Mouse (Mus musculus) embryonic facial prominence, embryonic 15.5 days (tissue): Measurements from ENCODE around the gene Adgrl3. TPM values are rescaled to one million over a fixed set of nuclear protein-coding genes. Genes with fewer than 3 reads are reported as not detected.
A peak's percentile ranks its signal among the peaks of the same experiment; 100 is the strongest.
"Not testable (repeated sequence)": the region's sequence is repeated elsewhere in the genome, so short reads cannot be mapped to it uniquely, and the experiment has no call there.

Source experiments
- ATAC-seq: fragments of 200-750 bp; cut with Nextera tagmentation; 2 replicates; pipeline ENCODE4 v1.8.0; 2017; ENCODE audit warnings: low read depth, moderate TSS enrichment; ENCODE audit not compliant: insufficient number of reproducible peaks, low FRiP score, low TSS enrichment
- H3K27ac ChIP-seq: fragments of 300-500 bp; sonication (generic); replicated peaks from 2 replicates; pipeline ENCODE4 v1.5.1; 2015; ENCODE audit warnings: mild to moderate bottlenecking, inconsistent platforms
- H3K27me3 ChIP-seq: fragments of 300-500 bp; sonication (generic); 2 replicates; pipeline ENCODE4 v1.6.1; 2015; ENCODE audit warnings: inconsistent platforms
- H3K36me3 ChIP-seq: fragments of 300-500 bp; sonication (generic); 2 replicates; pipeline ENCODE4 v1.6.1; 2015; ENCODE audit warnings: mild to moderate bottlenecking, inconsistent platforms
- H3K4me1 ChIP-seq: fragments of 300-500 bp; sonication (generic); 2 replicates; pipeline ENCODE4 v1.6.1; 2015; ENCODE audit warnings: inconsistent platforms
- H3K4me2 ChIP-seq: fragments of 300-500 bp; sonication (generic); replicated peaks from 2 replicates; pipeline ENCODE4 v1.6.1; 2015; ENCODE audit warnings: mild to moderate bottlenecking, inconsistent platforms
- H3K4me3 ChIP-seq: fragments of 300-500 bp; sonication (generic); replicated peaks from 2 replicates; pipeline ENCODE4 v1.5.1; 2015; ENCODE audit warnings: mild to moderate bottlenecking, inconsistent platforms
- H3K9ac ChIP-seq: fragments of 300-500 bp; sonication (generic); 2 replicates; pipeline ENCODE4 v1.6.1; 2015; ENCODE audit warnings: inconsistent platforms
- H3K9me3 ChIP-seq: fragments of 300-500 bp; sonication (generic); replicated peaks from 2 replicates; pipeline ENCODE4 v1.6.1; 2016; ENCODE audit warnings: inconsistent platforms
- WGBS: fragments of 180-500 bp; shearing (Covaris S2); methylation state at CpG from one replicate; pipeline ENCODE4 v1.1.7; 2015; 5-methylcytosine and 5-hydroxymethylcytosine counted together
- polyA plus RNA-seq: library from polyadenylated mRNA; unstranded; fragments of >200 nt; fragmentation: Nextera tagmentation; extraction: Ambion mirVana; gene quantifications from 2 replicates; pipeline ENCODE4 v1.2.1, GENCODE M21; 2015

The Adgrl3 gene
- polyA plus RNA-seq, 1 experiment from 2014 or later, result 26.4 TPM

- H3K4me1 ChIP-seq, result peaks cover 13% of the 10 kb centered on the region; the same call in 1 of the 2 replicates
- H3K9me3 ChIP-seq, result no peaks in the 10 kb centered on the region
- H3K36me3 ChIP-seq, result no peaks in the 10 kb centered on the region
- no peak for ATAC-seq
- 0 out of 2 replicates have a peak overlapping the region, but pooled peaks have one; percentile 12 for H3K4me2 ChIP-seq
- no peak overlapping the region for H3K4me3 ChIP-seq
- no peak overlapping the region for H3K9ac ChIP-seq
- no peaks in the 10 kb centered on the region for H3K27me3 ChIP-seq
- 43% methylated on average over 5 of the region's 5 CpGs for WGBS
- peak overlapping the region; percentile 55 for H3K27ac ChIP-seq
Measured at GRCm38 (mm10) chr5:81518720-81519496, 499.0 kb downstream of the Adgrl3 start.

GRCm38 (mm10) chr5:81519497-81520382, 499.8 kb downstream of the Adgrl3 start:
- peaks cover 13% of the 10 kb centered on the region; the same call in 1 of the 2 replicates for H3K4me1 ChIP-seq
- H3K36me3 ChIP-seq, result no peaks in the 10 kb centered on the region
- no peaks in the 10 kb centered on the region for H3K9me3 ChIP-seq
- H3K4me3 ChIP-seq, result no peak overlapping the region
- ATAC-seq, result peak; percentile 63; the same call in 1 of the 2 replicates
- no peak overlapping the region for H3K9ac ChIP-seq
- WGBS, result 20% methylated on average over 11 of the region's 11 CpGs
- H3K4me2 ChIP-seq, result peak overlapping the region; percentile 12; the same call in 1 of the 2 replicates
- peak overlapping the region; percentile 55 for H3K27ac ChIP-seq
- no peaks in the 10 kb centered on the region for H3K27me3 ChIP-seq

- Histone ChIP-seq H3K9ac (no peak overlapping the region), H3K4me1 (peaks cover 13% of the 10 kb centered on the region; the same call in 1 of the 2 replicates), H3K36me3 (no peaks in the 10 kb centered on the region), H3K4me2 (no peak overlapping the region), H3K4me3 (no peak overlapping the region), H3K27me3 (no peaks in the 10 kb centered on the region), H3K27ac (no peak overlapping the region), H3K9me3 (no peaks in the 10 kb centered on the region)
- 89% methylated on average over 4 of the region's 4 CpGs for WGBS
- ATAC-seq, result no peak
Measured at GRCm38 (mm10) chr5:81522760-81523159, 502.8 kb downstream of the Adgrl3 start.

GRCm38 (mm10) chr5:81524532-81524961, 504.6 kb downstream of the Adgrl3 start:
- no peak overlapping the region for H3K9ac ChIP-seq
- no peak overlapping the region for H3K4me3 ChIP-seq
- H3K27ac ChIP-seq, result no peak overlapping the region
- 91% methylated on average over 12 of the region's 12 CpGs for WGBS
- H3K9me3 ChIP-seq, result no peaks in the 10 kb centered on the region
- H3K27me3 ChIP-seq, result no peaks in the 10 kb centered on the region
- 0 out of 2 replicates have a peak, but pooled peaks cover 4% of the 10 kb centered on the region for H3K4me1 ChIP-seq
- no peaks in the 10 kb centered on the region for H3K36me3 ChIP-seq
- ATAC-seq, result no peak
- no peak overlapping the region for H3K4me2 ChIP-seq

- H3K27ac ChIP-seq, result no peak overlapping the region
- H3K4me3 ChIP-seq, result no peak overlapping the region
- no peak overlapping the region for H3K9ac ChIP-seq
- H3K9me3 ChIP-seq, result no peaks in the 10 kb centered on the region
- ATAC-seq, result no peak
- H3K36me3 ChIP-seq, result no peaks in the 10 kb centered on the region
- H3K4me2 ChIP-seq, result no peak overlapping the region
- H3K4me1 ChIP-seq, result no peaks in the 10 kb centered on the region
- no peaks in the 10 kb centered on the region for H3K27me3 ChIP-seq
- WGBS, result 89% methylated on average over 2 of the region's 2 CpGs
Measured at GRCm38 (mm10) chr5:81525326-81525725, 505.4 kb downstream of the Adgrl3 start.

- no peak overlapping the region for H3K4me3 ChIP-seq
- no peaks in the 10 kb centered on the region for H3K36me3 ChIP-seq
- H3K4me1 ChIP-seq, result no peaks in the 10 kb centered on the region
- H3K9me3 ChIP-seq, result no peaks in the 10 kb centered on the region
- no peak overlapping the region for H3K9ac ChIP-seq
- 84% methylated on average over 4 of the region's 4 CpGs for WGBS
- no peak overlapping the region for H3K27ac ChIP-seq
- ATAC-seq, result no peak
- no peak overlapping the region for H3K4me2 ChIP-seq
- no peaks in the 10 kb centered on the region for H3K27me3 ChIP-seq
Measured at GRCm38 (mm10) chr5:81531639-81532038, 511.7 kb downstream of the Adgrl3 start.

- Histone ChIP-seq H3K4me2 (no peak overlapping the region), H3K9me3 (no peaks in the 10 kb centered on the region), H3K4me1 (no peaks in the 10 kb centered on the region), H3K4me3 (no peak overlapping the region), H3K27ac (no peak overlapping the region), H3K36me3 (no peaks in the 10 kb centered on the region), H3K27me3 (no peaks in the 10 kb centered on the region), H3K9ac (no peak overlapping the region)
- ATAC-seq, result no peak
Measured at GRCm38 (mm10) chr5:81550211-81550610, 530.3 kb downstream of the Adgrl3 start.

- ATAC-seq, H3K9me3 ChIP-seq, H3K9ac ChIP-seq, H3K4me3 ChIP-seq, H3K27ac ChIP-seq, H3K36me3 ChIP-seq, H3K4me2 ChIP-seq, H3K4me1 ChIP-seq, H3K27me3 ChIP-seq: not testable (repeated sequence)
- 67% methylated on average over 2 of the region's 2 CpGs for WGBS
Measured at GRCm38 (mm10) chr5:81555149-81555548, 535.2 kb downstream of the Adgrl3 start.

- no peak overlapping the region for H3K4me3 ChIP-seq
- H3K27me3 ChIP-seq, result no peaks in the 10 kb centered on the region
- H3K4me2 ChIP-seq, result no peak overlapping the region
- H3K4me1 ChIP-seq, result no peaks in the 10 kb centered on the region
- H3K9me3 ChIP-seq, result no peaks in the 10 kb centered on the region
- H3K9ac ChIP-seq, result no peak overlapping the region
- no peaks in the 10 kb centered on the region for H3K36me3 ChIP-seq
- no peak overlapping the region for H3K27ac ChIP-seq
- WGBS, result 83% methylated on average over 8 of the region's 8 CpGs
- ATAC-seq, result no peak
Measured at GRCm38 (mm10) chr5:81556008-81556407, 536.1 kb downstream of the Adgrl3 start.

- Histone ChIP-seq H3K9me3 (no peaks in the 10 kb centered on the region), H3K36me3 (no peaks in the 10 kb centered on the region), H3K27ac (no peak overlapping the region), H3K4me2 (no peak overlapping the region), H3K27me3 (no peaks in the 10 kb centered on the region), H3K4me1 (no peaks in the 10 kb centered on the region), H3K4me3 (no peak overlapping the region), H3K9ac (no peak overlapping the region)
- 93% methylated on average over 6 of the region's 6 CpGs for WGBS
- ATAC-seq, result no peak
Measured at GRCm38 (mm10) chr5:81558965-81559364, 539.0 kb downstream of the Adgrl3 start.

GRCm38 (mm10) chr5:81564294-81564693, 544.4 kb downstream of the Adgrl3 start:
- H3K27me3 ChIP-seq, result no peaks in the 10 kb centered on the region
- H3K4me1 ChIP-seq, result no peaks in the 10 kb centered on the region
- no peak overlapping the region for H3K4me3 ChIP-seq
- no peaks in the 10 kb centered on the region for H3K9me3 ChIP-seq
- no peak overlapping the region for H3K4me2 ChIP-seq
- no peak overlapping the region for H3K27ac ChIP-seq
- no peak overlapping the region for H3K9ac ChIP-seq
- H3K36me3 ChIP-seq, result no peaks in the 10 kb centered on the region
- WGBS, result 54% methylated on average over 1 of the region's 1 CpGs
- no peak for ATAC-seq
